In genomic region chr10:125612773-125613172, GRCm38 (mm10) we compare ENCODE assay signal across 25 mouse cellular contexts.
"Had no signal": no experiment of that assay in that cellular context is flagged by ENCODE, and none has a peak within 500 bp of the region (broad histone marks: within the 10 kb centered on the region; RNA-seq: fewer than 3 reads in every experiment).

No protein-coding gene starts in this region.

- H3K4me3 ChIP-seq: gastrocnemius, adult 2 months; heart, embryonic 10.5 days; heart, embryonic 12.5 days; hindbrain, embryonic 10.5 days; hindbrain, embryonic 13.5 days; hindbrain, embryonic 15.5 days; intestine, embryonic 15.5 days; left cerebral cortex, adult 2 months; limb, embryonic 10.5 days; limb, embryonic 12.5 days; liver, embryonic 13.5 days had no signal

- H3K4me1 ChIP-seq: heart, embryonic 10.5 days; heart, embryonic 12.5 days; hindbrain, embryonic 10.5 days; hindbrain, embryonic 15.5 days; intestine, embryonic 15.5 days; limb, embryonic 10.5 days; limb, embryonic 12.5 days; liver, embryonic 13.5 days had no signal

- H3K4me2 ChIP-seq: heart, embryonic 12.5 days; hindbrain, embryonic 13.5 days; hindbrain, embryonic 15.5 days; intestine, embryonic 15.5 days; limb, embryonic 12.5 days; liver, embryonic 11.5 days; liver, embryonic 13.5 days had no signal

- H3K36me3 ChIP-seq: heart, embryonic 10.5 days; heart, embryonic 12.5 days; hindbrain, embryonic 10.5 days; hindbrain, embryonic 13.5 days; hindbrain, embryonic 15.5 days; intestine, embryonic 15.5 days; limb, embryonic 10.5 days; limb, embryonic 12.5 days; liver, embryonic 13.5 days had no signal

- H3K9ac ChIP-seq: heart, embryonic 12.5 days; hindbrain, embryonic 13.5 days; hindbrain, embryonic 15.5 days; intestine, embryonic 15.5 days; limb, embryonic 12.5 days; liver, embryonic 13.5 days had no signal

- ATAC-seq: forebrain, embryonic 16.5 days; inflammation-experienced regulatory T-cells, adult 6 months; intestine, embryonic 15.5 days; intestine, postnatal 0 days had no signal

- DNase-seq: gastrocnemius, adult 2 months; gastrocnemius, postnatal 10 days; gastrocnemius, postnatal 25 days; heart, postnatal 10 days; heart, postnatal 4 days; kidney, adult 18-20 months; kidney, adult 8-10 months; kidney, postnatal 10 days; kidney, postnatal 25 days; kidney, postnatal 4 days; liver; liver, embryonic 13.5 days had no signal

- H3K27me3 ChIP-seq: heart, embryonic 12.5 days; hindbrain, embryonic 13.5 days; hindbrain, embryonic 15.5 days; intestine, embryonic 15.5 days; liver, embryonic 13.5 days had no signal

- H3K27ac ChIP-seq: gastrocnemius, adult 2 months; heart, embryonic 10.5 days; hindbrain, embryonic 10.5 days; hindbrain, embryonic 13.5 days; hindbrain, embryonic 15.5 days; intestine, embryonic 15.5 days; left cerebral cortex, adult 2 months; limb, embryonic 10.5 days; limb, embryonic 12.5 days; liver, embryonic 13.5 days had no signal

- H3K9me3 ChIP-seq: heart, embryonic 10.5 days; heart, embryonic 12.5 days; hindbrain, embryonic 10.5 days; hindbrain, embryonic 13.5 days; hindbrain, embryonic 15.5 days; intestine, embryonic 15.5 days; limb, embryonic 10.5 days; limb, embryonic 12.5 days; liver, embryonic 13.5 days had no signal
